Mouse (Mus musculus): ENCODE data around the gene Prr36.

DNA sequence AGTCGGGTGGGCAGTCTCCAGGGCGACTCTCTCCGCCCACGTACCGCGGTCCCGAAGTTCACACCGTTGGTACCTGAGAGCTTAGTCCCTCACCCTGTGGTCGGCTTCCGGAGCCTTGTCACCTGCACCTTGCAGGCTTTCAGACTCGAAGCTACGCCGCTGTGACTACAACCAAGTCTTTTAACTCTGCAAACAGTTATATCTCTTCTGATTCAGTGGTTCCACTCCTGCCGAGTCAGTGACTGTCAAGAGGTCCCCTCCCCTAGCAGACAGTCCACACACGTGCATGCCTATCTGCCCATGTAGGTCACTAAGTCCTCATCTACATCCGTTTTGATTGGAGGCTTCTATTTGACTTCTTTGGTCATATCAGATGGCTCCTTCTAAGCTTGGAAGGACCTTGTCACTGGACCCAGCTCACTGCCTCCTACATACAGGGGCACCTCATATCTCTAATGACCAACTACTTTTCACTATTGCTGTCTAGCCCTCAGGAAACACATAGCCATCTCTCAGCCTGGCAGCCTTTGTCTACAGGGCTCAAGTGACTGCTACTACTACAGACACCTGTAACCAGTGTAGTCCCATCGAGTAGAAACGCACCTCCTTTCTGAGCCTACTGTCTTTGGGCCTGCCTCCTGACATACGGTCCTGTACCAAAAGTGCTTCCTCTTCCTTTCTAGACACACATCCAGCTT, 22.1 kb upstream of the Prr36 start:
- no peak for TF ChIP-seq CTCF (IDR thresholded peaks at IDR 0.05; ENCODE audit: low read depth, low read length)
- no peak for TF ChIP-seq POLR2A (IDR thresholded peaks at IDR 0.05; ENCODE audit: borderline replicate concordance, low read depth, low read length)

Data from bone marrow macrophage, adult 2 months (primary cell).